Mouse (Mus musculus) neutrophil, adult 5-6 weeks (primary cell): ENCODE measurements at regions not wholly inside any gene's neighbourhood (a gene's known extent, or its start where the extent isn't known, plus 50 kb on each side); places are given as distances from the start of the nearest gene placed in this dataset.

Experiments
- ATAC-seq: fragments of 151-379, 151-347 bp; 2 replicates; pipeline ENCODE4 v1.8.0; 2017; ENCODE audit warnings: mild to moderate bottlenecking, moderate TSS enrichment; ENCODE audit not compliant: insufficient number of reproducible peaks, poor library complexity, low FRiP score, severe bottlenecking; ENCODE audit errors: extremely low read depth

GRCm38 (mm10) chr12:12498621-12499020 is 236.7 kb downstream of the Fam49a start:
- ATAC-seq = no peak

- ATAC-seq = no peak
Observed at GRCm38 (mm10) chr12:12497277-12497841, 235.4 kb downstream of the Fam49a start.

- ATAC-seq = no peak
Observed at GRCm38 (mm10) chr12:12496593-12497141, 234.7 kb downstream of the Fam49a start.

GRCm38 (mm10) chr12:12490173-12490572 is 228.2 kb downstream of the Fam49a start:
- no peak for ATAC-seq

GRCm38 (mm10) chr12:12488090-12488489 is 226.2 kb downstream of the Fam49a start:
- ATAC-seq = no peak

GRCm38 (mm10) chr12:12486656-12487356 is 224.9 kb downstream of the Fam49a start:
- no peak for ATAC-seq

GRCm38 (mm10) chr12:12484921-12485680 is 223.2 kb downstream of the Fam49a start:
- no peak for ATAC-seq

GRCm38 (mm10) chr12:12480451-12480850 is 218.5 kb downstream of the Fam49a start:
- ATAC-seq = no peak

- ATAC-seq = no peak
Observed at GRCm38 (mm10) chr12:12452086-12452485, 190.1 kb downstream of the Fam49a start.

- ATAC-seq = no peak
Observed at GRCm38 (mm10) chr12:12446768-12447167, 184.8 kb downstream of the Fam49a start.

GRCm38 (mm10) chr12:12446281-12446680 is 184.3 kb downstream of the Fam49a start:
- ATAC-seq = no peak

GRCm38 (mm10) chr12:12442872-12443271 is 180.9 kb downstream of the Fam49a start:
- no peak for ATAC-seq

GRCm38 (mm10) chr12:12436379-12436778 is 174.4 kb downstream of the Fam49a start:
- ATAC-seq = no peak

GRCm38 (mm10) chr12:12432597-12432996 is 170.7 kb downstream of the Fam49a start:
- no peak for ATAC-seq
